Mouse (Mus musculus) right cerebral cortex, adult 18-20 months (tissue): ENCODE measurements around the gene Slc16a11.

ENCODE experiments used
- DNase-seq: peaks from one replicate; pipeline ENCODE4 v3.0.0; 2022; ENCODE audit warnings: mixed read lengths

The Slc16a11 gene

DNA sequence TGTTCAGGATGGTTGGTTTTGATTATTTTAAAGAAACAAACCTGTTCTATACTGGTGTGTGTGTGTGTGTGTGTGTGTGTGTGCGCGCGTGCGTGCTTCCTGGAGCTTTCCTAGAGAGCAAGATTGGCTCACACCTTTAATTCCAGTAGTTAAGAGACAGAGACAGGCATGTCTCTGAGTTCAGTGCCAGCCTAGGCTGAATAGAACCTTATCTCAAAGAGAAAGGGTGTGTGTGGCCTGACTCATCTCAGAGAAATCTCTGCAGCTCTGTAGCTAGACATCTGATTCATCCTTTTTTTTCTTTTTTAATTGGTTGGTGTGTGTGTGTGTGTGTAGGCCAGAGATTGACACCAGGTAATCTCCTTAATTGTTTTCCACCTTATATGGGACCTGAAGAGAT lies 46.5 kb downstream of the Slc16a11 start:
- no peak for DNase-seq

DNA sequence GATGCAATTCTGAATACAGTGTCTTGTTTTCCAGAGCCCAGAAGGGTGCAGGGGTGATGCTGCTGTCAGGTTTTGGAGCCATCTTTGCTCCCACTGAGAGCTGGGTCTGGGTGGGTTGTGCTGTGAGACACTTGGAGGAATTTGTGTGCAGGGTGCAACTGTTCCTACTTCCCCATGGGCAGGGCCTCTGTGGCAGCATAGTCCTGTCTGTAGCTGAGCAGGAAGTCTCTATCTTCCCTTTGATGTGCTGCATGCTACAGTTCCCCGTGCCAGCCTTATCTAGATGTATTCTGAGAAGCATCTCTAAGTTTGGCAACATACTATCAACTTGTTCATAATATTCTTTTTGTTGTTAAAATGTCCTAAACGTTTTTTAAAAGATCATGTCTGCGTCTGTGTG lies 52.7 kb downstream of the Slc16a11 start:
- no peak for DNase-seq

DNA sequence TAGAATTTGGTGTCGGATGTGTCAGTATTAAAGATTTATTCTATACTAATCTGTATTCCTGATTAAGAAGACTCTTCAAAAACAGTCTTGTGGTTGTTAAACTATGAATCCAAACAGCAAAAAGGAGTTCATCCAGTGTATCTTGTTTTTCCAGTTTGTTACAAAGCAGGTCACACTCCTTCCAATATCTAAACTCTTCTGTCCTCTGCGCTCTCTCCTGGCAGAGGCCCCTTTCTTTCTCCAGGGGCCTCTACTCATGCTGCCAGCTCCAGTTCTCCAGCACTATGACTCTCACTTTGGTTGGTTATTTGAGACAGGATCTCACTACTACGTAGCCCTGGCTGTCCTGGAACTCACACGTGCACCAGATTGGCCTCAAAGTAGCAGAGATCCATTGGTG lies 53.3 kb downstream of the Slc16a11 start:
- no peak for DNase-seq
